Mouse (Mus musculus): ENCODE results near the gene Tspan4.

DNA sequence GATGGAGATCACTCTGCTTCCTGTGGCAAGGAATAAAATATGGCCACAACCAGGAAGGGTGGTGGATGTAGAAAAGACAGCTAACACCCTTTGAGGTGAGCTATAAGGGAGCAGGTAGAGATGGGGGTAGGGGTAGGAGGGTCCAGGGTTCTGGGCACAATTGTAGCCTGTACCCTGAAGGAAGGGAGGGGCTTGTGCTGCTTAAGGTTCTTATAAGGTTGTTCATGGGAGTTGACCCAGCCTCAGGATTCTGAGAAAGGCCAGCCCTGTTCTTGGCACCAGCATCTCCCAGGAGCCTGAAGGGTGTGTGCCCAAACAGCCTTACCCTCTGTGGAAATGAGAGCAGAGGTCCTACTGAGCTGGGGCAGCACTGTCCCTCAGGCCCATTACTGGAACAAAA lies 23.1 kb upstream of the Tspan4 start:
- no peak for TF ChIP-seq TAL1 (IDR thresholded peaks at IDR 0.05; ENCODE audit: low read length)
- no peak for TF ChIP-seq GATA1 (IDR thresholded peaks at IDR 0.05; ENCODE audit: low read length)
